Mouse (Mus musculus) granulocyte monocyte progenitor cell, adult 5-6 weeks (primary cell): Measurements from ENCODE around the gene Gm10518. TPM values are rescaled to one million over a fixed set of nuclear protein-coding genes. Genes with fewer than 3 reads are reported as not detected.

Experiments used
- ATAC-seq: replicated peaks from 2 replicates; pipeline ENCODE4 v1.8.0; 2016; ENCODE audit warnings: mild to moderate bottlenecking, moderate TSS enrichment, inconsistent platforms; ENCODE audit not compliant: poor library complexity, severe bottlenecking
- total RNA-seq, 2 experiments: library from RNA; stranded (forward) in 1 of 2; stranded (reverse) in 1 of 2; fragments of 200-712, 200-1000 nt in 1 of 2; fragments of >200 nt in 1 of 2; fragmentation: Nextera tagmentation in 1 of 2; gene quantifications; 2 replicates each; pipeline ENCODE4 v1.2.3; 2014 to 2017

Gm10518 gene
- total RNA-seq, 2 experiments from 2014 or later, result not detected

GRCm38 (mm10) chr1:179832710-179833240 is 29.6 kb downstream of the Gm10518 start:
- ATAC-seq, result peak; percentile 72

- ATAC-seq, result no peak
Measured at GRCm38 (mm10) chr1:179833596-179833995, 30.4 kb downstream of the Gm10518 start.

- ATAC-seq, result no peak; the same call in 1 of the 2 replicates
Measured at GRCm38 (mm10) chr1:179835753-179836425, 32.7 kb downstream of the Gm10518 start.

- no peak for ATAC-seq
Measured at GRCm38 (mm10) chr1:179836426-179837404, 33.5 kb downstream of the Gm10518 start.

GRCm38 (mm10) chr1:179842568-179842967 is 39.4 kb downstream of the Gm10518 start:
- peak; percentile 92 for ATAC-seq

- ATAC-seq, result no peak
Measured at GRCm38 (mm10) chr1:179843981-179844380, 40.8 kb downstream of the Gm10518 start.

GRCm38 (mm10) chr1:179844894-179845293 is 41.7 kb downstream of the Gm10518 start:
- peak; percentile 68 for ATAC-seq

GRCm38 (mm10) chr1:179845832-179846499 is 42.8 kb downstream of the Gm10518 start:
- no peak for ATAC-seq

- no peak for ATAC-seq
Measured at GRCm38 (mm10) chr1:179847173-179847572, 44.0 kb downstream of the Gm10518 start.

GRCm38 (mm10) chr1:179847759-179848389 is 44.7 kb downstream of the Gm10518 start:
- ATAC-seq, result peak; percentile 65

- ATAC-seq, result peak; percentile 67
Measured at GRCm38 (mm10) chr1:179853421-179853820, 50.2 kb downstream of the Gm10518 start.

Other genes starting within 250 kb of the Gm10518 start
- gene Sccpdh, start 135.2 kb upstream of the Gm10518 start, total RNA-seq (2014; fragmentation: Nextera tagmentation), result 14.8 and 20.4 TPM in 2 replicates
- 49.9 and 60.4 TPM in 2 replicates for gene Sccpdh, start 135.2 kb upstream of the Gm10518 start, total RNA-seq (2017)
- gene Kif28, start 58.1 kb upstream of the Gm10518 start, total RNA-seq (2014; fragmentation: Nextera tagmentation), result not detected in 2 replicates
- not detected in 2 replicates for gene Kif28, start 58.1 kb upstream of the Gm10518 start, total RNA-seq (2017)
- 38.1 and 38.4 TPM in 2 replicates for gene Ahctf1, start 304 bp downstream of the Gm10518 start, total RNA-seq (2014; fragmentation: Nextera tagmentation)
- gene Ahctf1, start 304 bp downstream of the Gm10518 start, total RNA-seq (2017), result 53.8 and 63.9 TPM in 2 replicates
- 6.7 and 9.3 TPM in 2 replicates for gene Cdc42bpa, start 157.1 kb downstream of the Gm10518 start, total RNA-seq (2014; fragmentation: Nextera tagmentation)
- gene Cdc42bpa, start 157.1 kb downstream of the Gm10518 start, total RNA-seq (2017), result 3.7 and 5.5 TPM in 2 replicates